Mouse (Mus musculus): ENCODE measurements at regions not wholly inside any gene's neighbourhood (a gene's known extent, or its start where the extent isn't known, plus 50 kb on each side); places are given as distances from the start of the nearest gene placed in this dataset.
"Not testable (repeated sequence)": the region's sequence is repeated elsewhere in the genome, so short reads cannot be mapped to it uniquely, and the experiment has no call there.

DNA sequence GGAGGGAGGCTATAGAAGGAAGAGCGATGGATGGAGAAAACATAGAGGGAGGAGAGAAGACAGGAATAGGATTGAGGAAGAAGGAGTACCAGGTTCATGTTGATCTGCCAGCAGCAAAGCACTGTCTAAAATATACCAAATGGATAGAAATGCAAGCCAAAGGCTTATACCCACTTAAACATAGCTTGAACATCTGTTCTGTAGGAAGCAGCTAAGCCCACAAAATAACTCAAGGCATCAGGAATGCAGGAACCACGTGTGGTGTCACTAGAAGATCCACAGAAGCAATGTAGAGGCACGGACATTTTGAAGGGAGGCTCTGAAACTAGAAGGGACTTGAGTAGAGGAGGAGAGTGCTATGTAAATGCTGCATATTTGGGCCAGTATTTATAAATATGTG lies 78.9 kb downstream of the Smgc start:
- DNase-seq, result no peak
- intact Hi-C loops (cut with DNase I), result no loop called here

DNA sequence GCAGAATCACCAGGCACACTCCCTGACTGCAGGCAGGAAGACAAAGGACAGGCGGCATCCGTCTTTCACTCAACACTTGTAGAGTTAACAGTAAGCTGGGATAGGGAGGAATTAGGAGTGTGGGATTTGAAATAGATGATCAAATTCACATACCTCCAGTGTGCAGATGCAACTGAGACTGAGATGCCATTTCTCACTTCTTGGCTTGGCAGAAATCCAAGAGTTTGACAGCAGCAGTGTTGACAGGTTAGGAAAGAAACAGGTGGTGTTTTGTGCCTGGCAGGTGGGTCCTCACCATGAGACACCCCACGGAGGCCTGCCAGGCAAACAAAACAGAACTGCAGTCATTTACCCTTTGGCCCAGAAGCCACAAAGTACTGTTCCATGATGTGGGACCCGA lies 79.8 kb downstream of the Smgc start:
- DNase-seq, result no peak
- intact Hi-C loops (cut with DNase I), result no loop called here

DNA sequence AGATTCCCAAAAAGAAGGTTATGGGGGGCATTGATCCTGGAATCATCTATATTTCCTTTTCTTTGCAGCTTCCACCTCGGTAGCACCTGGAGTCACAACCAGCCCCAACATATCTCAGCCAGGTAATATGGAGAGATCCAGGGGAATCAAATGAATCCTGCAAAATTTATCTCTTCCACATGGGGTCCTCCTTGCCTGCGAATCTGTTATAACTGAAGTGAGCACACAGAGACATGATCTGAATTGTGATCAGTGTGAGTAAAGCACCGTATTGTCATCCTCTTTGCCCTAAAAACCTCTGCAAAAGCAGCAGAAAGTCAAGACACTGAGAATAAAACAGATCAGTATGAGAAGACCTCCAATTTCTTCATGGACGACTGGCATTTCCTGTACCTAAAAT lies 86.5 kb downstream of the Smgc start:
- no peak for DNase-seq
- intact Hi-C loops (cut with DNase I), result no loop called here

DNA sequence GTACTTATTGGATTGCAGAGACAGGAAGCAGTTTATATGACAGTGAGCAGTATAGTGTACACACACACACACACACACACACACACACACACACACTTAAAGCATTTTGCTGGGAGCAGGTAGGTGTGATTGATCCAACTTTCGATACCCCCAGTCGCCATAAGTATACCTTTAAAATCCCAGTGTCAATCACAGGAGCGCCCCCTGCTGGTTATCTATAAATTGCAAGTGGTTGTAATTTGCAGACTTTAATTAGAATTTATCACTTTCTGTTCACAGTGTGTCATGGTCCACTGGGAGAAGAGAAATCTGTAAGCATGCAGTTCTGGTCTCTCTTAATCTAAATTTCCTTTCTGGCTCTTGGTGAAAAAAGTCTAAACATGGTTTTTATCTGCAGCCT lies 89.4 kb downstream of the Smgc start:
- no peak for DNase-seq
- intact Hi-C loops (cut with DNase I), result no loop called here

DNA sequence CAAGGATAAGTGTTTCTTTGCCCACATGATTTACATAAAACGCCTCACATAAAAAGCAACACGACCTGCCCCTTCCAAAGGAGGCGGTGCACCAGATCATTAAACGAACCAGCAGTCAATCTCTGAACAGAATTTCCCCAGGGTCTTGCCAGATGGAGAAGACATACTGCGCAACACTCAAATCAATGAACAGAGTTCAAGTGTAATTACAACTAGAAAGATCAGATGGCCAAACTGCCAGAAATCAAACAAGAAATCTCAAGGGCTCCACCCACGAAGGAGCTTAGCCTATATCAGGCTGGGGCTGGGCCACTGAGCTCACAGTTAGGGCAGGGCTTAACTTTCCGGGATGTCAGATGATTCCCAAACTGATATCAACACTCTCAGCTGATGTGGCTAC lies 90.4 kb downstream of the Smgc start:
- DNase-seq, result no peak
- intact Hi-C loops (cut with DNase I), result no loop called here

DNA sequence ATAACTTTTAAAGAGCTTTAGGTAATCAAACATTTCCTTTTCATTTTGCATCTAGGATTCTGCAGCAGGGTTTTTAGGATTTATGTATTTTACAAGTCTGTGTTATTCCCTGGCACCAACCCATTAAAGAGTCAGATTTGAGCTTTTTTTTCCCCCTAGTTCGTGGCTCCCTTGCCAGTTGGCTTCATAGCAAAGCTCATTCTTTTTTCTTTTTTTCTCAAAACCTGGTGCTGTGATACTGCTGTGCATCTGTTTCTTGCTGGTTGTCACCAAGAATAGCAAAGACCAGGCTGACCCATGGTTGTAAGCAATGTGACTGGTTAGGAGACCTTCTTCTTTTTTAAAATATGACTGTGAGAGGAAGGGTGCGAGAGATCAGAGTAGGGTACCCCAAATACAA lies 93.7 kb upstream of the Cntn1 start:
- intact Hi-C loops (cut with DNase I), result no loop called here
- no peak for DNase-seq

DNA sequence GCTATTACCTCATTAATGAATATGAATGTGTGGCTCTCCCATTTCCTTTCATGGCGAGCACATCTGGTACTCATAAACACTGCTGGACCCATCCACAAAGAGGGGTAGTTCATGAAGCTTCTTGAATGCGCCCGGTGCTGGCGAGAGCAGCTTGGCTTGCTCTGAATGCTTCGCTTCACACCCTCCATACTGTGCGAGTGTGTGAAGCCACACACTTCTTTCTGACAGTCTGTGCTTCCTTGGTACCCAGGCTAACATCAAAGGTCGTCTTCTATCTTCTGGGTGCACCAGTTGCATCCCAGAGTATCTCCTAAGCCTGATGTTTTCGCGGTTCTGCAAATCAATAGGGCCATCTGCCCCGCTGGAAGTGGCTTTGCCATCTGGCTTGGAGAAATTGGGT lies 85.8 kb upstream of the Cntn1 start:
- DNase-seq, result no peak
- intact Hi-C loops (cut with DNase I), result no loop called here

DNA sequence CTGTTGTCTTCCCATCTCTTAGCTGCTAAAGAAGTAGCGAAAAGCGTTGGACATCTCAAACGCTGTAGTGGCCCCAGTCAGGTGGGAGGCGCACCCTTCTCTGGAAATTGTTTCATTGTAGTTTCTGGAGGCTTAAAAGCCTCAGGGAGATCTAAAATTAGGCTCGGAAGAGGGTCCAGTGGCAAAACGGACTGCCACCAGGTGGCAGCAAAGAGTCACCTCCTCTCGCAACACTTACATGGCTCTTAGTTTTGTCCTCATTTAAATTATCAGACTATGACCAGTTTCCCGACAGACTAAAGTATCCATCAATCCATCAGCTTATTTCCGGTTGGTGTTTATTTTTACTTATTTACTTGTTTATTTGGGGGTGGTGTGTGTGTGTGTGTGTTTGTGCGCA lies 81.6 kb upstream of the Cntn1 start:
- intact Hi-C loops (cut with DNase I), result loop anchor here (1.0 kb wide), 1 partner anchor 262 kb away; no protein-coding TSS in a partner anchor
- peak; percentile 32 to 59 for DNase-seq

DNA sequence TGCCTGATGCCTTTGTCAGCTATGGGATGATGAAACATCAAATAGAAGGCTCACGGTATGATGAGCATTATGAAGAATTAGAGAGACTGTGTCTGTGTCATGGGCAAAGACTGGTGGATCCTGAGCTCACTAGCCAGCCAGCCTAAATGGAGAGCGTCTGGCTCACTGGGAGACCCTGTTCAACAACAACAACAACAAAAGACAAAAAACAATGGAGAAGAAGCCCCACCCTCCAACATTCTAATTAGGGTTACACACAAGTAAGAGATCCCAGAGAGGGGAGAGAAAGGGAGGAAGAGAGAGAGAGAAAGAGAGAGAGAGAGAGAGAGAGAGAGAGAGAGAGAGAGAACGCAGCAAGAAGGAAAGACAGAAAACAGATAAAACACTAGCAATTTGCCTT lies 79.6 kb upstream of the Cntn1 start:
- intact Hi-C loops (cut with DNase I), result no loop called here
- DNase-seq, result no peak

DNA sequence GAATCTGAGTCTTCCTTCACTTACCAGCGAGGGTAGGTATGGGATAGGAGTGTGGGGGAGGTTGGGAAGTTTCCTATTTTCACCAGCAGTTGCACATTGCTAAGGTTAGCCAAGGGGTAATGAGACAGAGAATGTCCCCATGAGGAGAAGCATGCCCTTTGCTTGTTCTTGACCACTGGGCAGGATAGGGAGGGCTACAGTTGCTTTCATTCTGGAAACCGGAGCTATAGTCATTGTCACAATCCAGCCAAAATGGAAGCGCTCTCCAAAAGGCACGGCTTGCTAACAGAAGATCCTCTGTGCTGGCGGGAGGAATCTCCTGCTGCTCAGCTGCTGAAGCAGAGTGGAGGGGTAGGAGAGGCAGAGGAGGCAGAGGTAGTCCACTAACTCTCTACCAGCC lies 79.1 kb upstream of the Cntn1 start:
- intact Hi-C loops (cut with DNase I), result no loop called here
- DNase-seq, result no peak

DNA sequence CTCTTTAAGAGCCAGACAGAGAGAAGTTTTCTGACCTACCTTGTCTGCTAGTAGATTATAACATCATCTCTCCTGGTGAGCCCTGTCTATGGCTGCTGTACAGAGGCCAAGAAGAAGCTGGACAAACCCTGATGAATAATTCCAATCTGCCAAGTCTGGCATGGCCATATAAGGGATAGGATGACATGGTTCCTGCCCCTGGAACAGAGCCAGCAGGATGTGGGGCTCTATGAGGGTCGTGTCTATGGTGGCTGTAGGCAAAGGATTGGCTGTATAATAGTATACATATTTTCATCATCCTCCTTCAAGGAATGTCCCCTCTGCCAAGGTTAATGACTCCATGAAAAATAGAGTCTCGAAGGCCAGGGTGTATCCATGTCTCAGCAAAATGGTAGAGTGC lies 75.4 kb upstream of the Cntn1 start:
- no peak for DNase-seq
- intact Hi-C loops (cut with DNase I), result no loop called here

DNA sequence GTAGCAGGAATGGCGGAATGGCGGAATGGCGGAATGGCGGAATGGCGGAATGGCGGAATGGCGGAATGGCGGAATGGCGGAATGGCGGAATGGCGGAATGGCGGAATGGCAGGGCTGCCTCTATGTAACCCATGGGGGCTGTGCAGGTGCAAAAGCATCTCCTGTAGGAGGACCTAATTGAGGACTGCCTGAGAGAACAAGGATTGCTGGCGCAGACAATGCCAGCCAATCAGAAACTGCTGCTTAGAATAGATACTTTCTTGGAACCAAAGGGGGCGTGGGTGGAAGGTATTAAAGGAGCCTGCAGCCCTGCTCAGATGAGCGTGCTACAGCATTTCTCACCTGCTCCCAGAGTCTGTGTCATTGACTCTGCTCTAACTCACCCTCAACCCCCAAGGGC lies 67.8 kb upstream of the Cntn1 start:
- DNase-seq; intact Hi-C loops (cut with DNase I): not testable (repeated sequence)

DNA sequence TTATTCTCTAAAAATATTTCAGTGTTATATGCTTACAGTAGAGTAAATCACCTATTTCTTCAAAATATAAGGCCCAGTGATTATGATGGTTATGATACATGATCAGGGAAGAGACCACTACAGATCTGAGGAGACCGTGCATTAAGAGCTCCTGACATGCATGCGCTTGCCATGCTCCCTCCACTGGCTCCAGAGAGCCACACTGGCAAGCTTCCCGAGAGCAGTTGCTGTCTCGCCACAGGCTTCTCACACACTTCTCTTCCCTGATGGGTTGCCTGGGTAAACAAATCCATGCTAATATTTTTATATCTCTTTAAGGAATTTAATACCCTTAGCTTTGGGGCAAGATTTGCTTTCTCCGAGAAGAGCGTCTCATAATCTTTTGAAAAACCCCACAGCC lies 50.9 kb upstream of the Cntn1 start:
- intact Hi-C loops (cut with DNase I), result no loop called here
- DNase-seq, result no peak

Data from heart, postnatal 36 days (tissue).